Mouse (Mus musculus) left cerebral cortex, adult 2 months (tissue): ENCODE results near the gene Rgma. TPM values are rescaled to one million over a fixed set of nuclear protein-coding genes. Genes with fewer than 3 reads are reported as not detected.

Experiments
- DNase-seq, 2 experiments: peaks; one replicate each; pipeline ENCODE4 v3.0.0; 2021 to 2022; ENCODE audit warnings: low spot score in 2 of 2, mixed read lengths in 1 of 2; ENCODE audit errors: extremely low spot score in 1 of 2
- H3K27ac ChIP-seq: fragments of 200-600 bp; 2 replicates; pipeline ENCODE4 v1.8.1; 2022
- H3K4me3 ChIP-seq: fragments of 200-600 bp; 2 replicates; pipeline ENCODE4 v1.8.1; 2022
- CTCF ChIP-seq: fragments of 200-600 bp; IDR thresholded peaks from 2 replicates; pipeline ENCODE4 v1.8.1; 2022; ENCODE audit warnings: antibody characterized with exemption, mild to moderate bottlenecking, moderate library complexity
- intact Hi-C: fragments of 180-260 bp; cut with DNase I; formaldehyde crosslinking; loops from one replicate; pipeline ENCODE4 v1.15.1; 2025
- total RNA-seq, 2 experiments: library from RNA; stranded (reverse); gene quantifications; 2 replicates each; pipeline ENCODE4 v1.2.3; 2021

Rgma gene
- total RNA-seq, 2 experiments from 2014 or later, result 52.3 to 54.6 TPM

GRCm38 (mm10) chr7:73451594-73451993 lies 76.3 kb downstream of the Rgma start:
- Histone ChIP-seq H3K27ac (no peak overlapping the region), H3K4me3 (no peak overlapping the region)
- no peak for DNase-seq
- TF ChIP-seq CTCF, result no peak
- intact Hi-C loops, result no loop called here

DNA sequence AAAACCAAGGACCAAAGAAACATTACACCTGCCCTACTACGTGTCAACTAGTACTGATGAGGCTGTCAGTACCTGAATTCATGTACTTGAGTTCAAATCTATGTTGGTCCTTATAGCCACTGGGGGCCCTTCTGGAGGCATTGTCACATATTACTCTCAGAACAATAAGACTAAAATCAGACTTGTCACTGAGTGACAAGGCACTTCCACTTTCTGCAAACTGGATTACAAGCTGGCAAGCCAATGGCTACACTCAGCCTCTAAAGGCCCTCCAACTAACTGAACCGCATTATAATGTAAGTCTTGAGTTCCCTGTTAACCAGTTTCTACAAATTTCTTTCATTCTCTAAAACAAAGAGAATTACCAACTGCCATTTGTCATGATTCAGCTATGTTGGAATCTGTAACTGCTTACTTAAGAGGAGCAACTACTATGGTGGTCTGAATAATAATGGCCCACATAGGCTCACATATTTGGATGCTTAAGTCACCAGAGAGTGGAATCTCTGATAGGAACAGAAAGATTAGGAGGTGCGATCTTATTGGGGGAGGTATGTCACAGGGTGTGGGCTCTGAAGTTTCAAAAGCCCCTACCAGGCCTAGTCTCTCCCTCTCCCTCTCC lies 77.0 kb downstream of the Rgma start:
- TF ChIP-seq CTCF, result no peak
- no peak overlapping the region for H3K4me3 ChIP-seq
- intact Hi-C loops, result no loop called here
- no peak for DNase-seq
- H3K27ac ChIP-seq, result no peak overlapping the region

DNA sequence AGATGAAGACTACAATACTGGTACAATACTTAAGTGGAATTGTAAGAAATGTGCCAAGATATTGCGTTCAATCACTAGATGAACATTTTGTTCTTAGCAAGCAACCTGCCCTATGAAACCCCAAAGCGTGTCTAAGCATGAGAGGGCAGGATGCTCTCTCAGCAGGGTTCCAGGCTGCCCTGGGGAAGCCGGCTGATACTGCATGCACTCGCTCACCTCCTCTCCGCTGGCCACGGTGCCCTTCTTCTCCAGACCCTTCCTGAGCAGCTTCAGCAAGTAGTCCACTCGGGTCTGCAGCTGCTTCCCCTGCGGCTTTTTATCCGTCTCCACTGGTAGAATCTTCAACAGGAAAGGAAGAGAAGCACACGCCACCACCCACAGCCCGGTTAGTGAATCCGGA lies 78.8 kb downstream of the Rgma start:
- no peak overlapping the region for H3K27ac ChIP-seq
- H3K4me3 ChIP-seq, result no peak overlapping the region
- no peak for TF ChIP-seq CTCF
- intact Hi-C loops, result no loop called here
- DNase-seq, result no peak

- no peak for DNase-seq
- TF ChIP-seq CTCF, result no peak
- Histone ChIP-seq H3K27ac (no peak overlapping the region), H3K4me3 (no peak overlapping the region)
- intact Hi-C loops, result no loop called here
These were observed 88.2 kb downstream of the Rgma start for GRCm38 (mm10) chr7:73463546-73463945.

GRCm38 (mm10) chr7:73467741-73468140 lies 92.4 kb downstream of the Rgma start:
- H3K4me3 ChIP-seq, result no peak overlapping the region
- peak overlapping the region; percentile 45 for H3K27ac ChIP-seq
- TF ChIP-seq CTCF, result no peak
- no peak for DNase-seq
- intact Hi-C loops, result no loop called here

Other genes with a start within 250 kb of the Rgma start
- gene Chd2, start 166.3 kb downstream of the Rgma start, total RNA-seq, result 10 to 100 TPM; 57.4 to 60.3 TPM